In genomic region chr4:155651553-155652269, GRCm38 (mm10) we compare ENCODE assay signal across 10 mouse cellular contexts. TPM values are rescaled to one million over a fixed set of nuclear protein-coding genes. Genes with fewer than 3 reads are reported as not detected.
DNase-seq lines count a peak whose midpoint lies in the region; ATAC-seq and TF ChIP-seq lines count a peak whose summit lies in the region.
"Had no signal": no experiment of that assay in that cellular context is flagged by ENCODE, and none has a peak within 500 bp of the region (broad histone marks: within the 10 kb centered on the region; RNA-seq: fewer than 3 reads in every experiment).

No protein-coding gene starts in this region.

- no peak for ATAC-seq in liver, embryonic 11.5 days (replicated peaks; ENCODE audit: low FRiP score)
- ATAC-seq in liver, postnatal 0 days, result no peak
- peak; percentile 85 for ATAC-seq in stomach, postnatal 0 days (ENCODE audit: low FRiP score, low TSS enrichment)
- no peak for ATAC-seq in forebrain, postnatal 0 days

- no peak overlapping the region for H3K9ac ChIP-seq in liver, embryonic 11.5 days (ENCODE audit: low read depth, low read length)
- no peak overlapping the region for H3K9ac ChIP-seq in liver, postnatal 0 days (replicated peaks)
- H3K9ac ChIP-seq in stomach, postnatal 0 days (ENCODE audit: low read length), result 0 out of 2 replicates have a peak overlapping the region, but pooled peaks have one; percentile 23
- H3K9ac ChIP-seq in forebrain, postnatal 0 days, result no peak overlapping the region

- H3K4me2 ChIP-seq in liver, embryonic 11.5 days, result peak overlapping the region; percentile 80
- no peak overlapping the region for H3K4me2 ChIP-seq in liver, postnatal 0 days (ENCODE audit: low read depth, low read length)
- peak overlapping the region; percentile 82 for H3K4me2 ChIP-seq in stomach, postnatal 0 days (replicated peaks; ENCODE audit: low read depth)
- no peak overlapping the region for H3K4me2 ChIP-seq in forebrain, postnatal 0 days (ENCODE audit: low read depth)

- TF ChIP-seq EP300 in liver, postnatal 0 days (IDR thresholded peaks at IDR 0.05; ENCODE audit: low read depth), result no peak
- no peak for TF ChIP-seq EP300 in stomach, postnatal 0 days (optimal IDR thresholded peaks at IDR 0.05)

- H3K27me3 ChIP-seq in liver, embryonic 11.5 days (replicated peaks; ENCODE audit: control insufficient read depth, insufficient read depth, low read length), result peaks cover 47% of the 10 kb centered on the region
- H3K27me3 ChIP-seq in liver, postnatal 0 days (ENCODE audit: insufficient read depth, low read length), result peaks cover 45% of the 10 kb centered on the region
- no peaks in the 10 kb centered on the region for H3K27me3 ChIP-seq in stomach, postnatal 0 days (ENCODE audit: control insufficient read depth, insufficient read depth, low read length)
- H3K27me3 ChIP-seq in forebrain, postnatal 0 days (ENCODE audit: insufficient read depth, low read length), result peaks cover 37% of the 10 kb centered on the region

- DNase-seq in liver, embryonic 11.5 days (ENCODE audit: low spot score), result no peak
- no peak for DNase-seq in liver, postnatal 0 days
- peak; percentile 58 to 74 for DNase-seq in heart, adult 18-20 months
- DNase-seq in kidney, postnatal 4 days, result peak; percentile 72 to 87
- DNase-seq in stomach, postnatal 0 days (ENCODE audit: low spot score), result peak; percentile 90
- DNase-seq in B cell, adult 2 months, result no peak
- DNase-seq in forebrain, postnatal 0 days, result no peak
- DNase-seq in thymus, postnatal 36 days, result no peak
- DNase-seq: layer of hippocampus, adult 9-11 months had no signal

- WGBS in liver, embryonic 11.5 days, result 51% methylated on average over 15 of the region's 15 CpGs
- 63% methylated on average over 15 of the region's 15 CpGs for WGBS in liver, postnatal 0 days (ENCODE audit: insufficient replicate concordance)
- 49% methylated on average over 15 of the region's 15 CpGs for WGBS in stomach, postnatal 0 days
- 69% methylated on average over 15 of the region's 15 CpGs for WGBS in forebrain, postnatal 0 days

- H3K4me3 ChIP-seq in liver, embryonic 11.5 days (ENCODE audit: low read depth, low read length), result peak overlapping the region; percentile 48; the same call in 1 of the 2 replicates
- no peak overlapping the region for H3K4me3 ChIP-seq in liver, postnatal 0 days (ENCODE audit: low read depth, low read length)
- peak overlapping the region; percentile 50; the same call in 1 of the 2 replicates for H3K4me3 ChIP-seq in stomach, postnatal 0 days (ENCODE audit: low read depth, low read length)
- H3K4me3 ChIP-seq in forebrain, postnatal 0 days (ENCODE audit: low read depth, low read length), result no peak overlapping the region

- TF ChIP-seq CTCF in liver, postnatal 0 days (IDR thresholded peaks at IDR 0.05; ENCODE audit: low read depth), result no peak
- no peak for TF ChIP-seq CTCF in stomach, postnatal 0 days (IDR thresholded peaks at IDR 0.05; ENCODE audit: low read depth)
- no peak for TF ChIP-seq CTCF in forebrain, postnatal 0 days (IDR thresholded peaks at IDR 0.05; ENCODE audit: low read depth)

- H3K36me3 ChIP-seq in liver, embryonic 11.5 days (ENCODE audit: control insufficient read depth, insufficient read depth, low read length), result peaks cover 35% of the 10 kb centered on the region
- H3K36me3 ChIP-seq in liver, postnatal 0 days (replicated peaks; ENCODE audit: insufficient read depth, low read length), result peaks cover 37% of the 10 kb centered on the region
- H3K36me3 ChIP-seq in stomach, postnatal 0 days (ENCODE audit: control insufficient read depth, insufficient read depth, low read length), result peaks cover 24% of the 10 kb centered on the region; the same call in 1 of the 2 replicates
- peaks cover 72% of the 10 kb centered on the region for H3K36me3 ChIP-seq in forebrain, postnatal 0 days (ENCODE audit: insufficient read depth)

- no peaks in the 10 kb centered on the region for H3K9me3 ChIP-seq in liver, embryonic 11.5 days (ENCODE audit: control insufficient read depth, low read length)
- H3K9me3 ChIP-seq in liver, postnatal 0 days (ENCODE audit: low read length), result no peaks in the 10 kb centered on the region
- H3K9me3 ChIP-seq in stomach, postnatal 0 days (ENCODE audit: control insufficient read depth, low read length), result no peaks in the 10 kb centered on the region
- H3K9me3 ChIP-seq in forebrain, postnatal 0 days (ENCODE audit: low read length), result no peaks in the 10 kb centered on the region

- 0 out of 2 replicates have a peak overlapping the region, but pooled peaks have one; percentile 34 for H3K27ac ChIP-seq in liver, embryonic 11.5 days (ENCODE audit: low read depth, low read length)
- H3K27ac ChIP-seq in liver, postnatal 0 days (ENCODE audit: low read depth), result no peak overlapping the region; the same call in 1 of the 2 replicates
- H3K27ac ChIP-seq in stomach, postnatal 0 days (replicated peaks), result peak overlapping the region; percentile 89
- H3K27ac ChIP-seq in forebrain, postnatal 0 days (ENCODE audit: low read depth, low read length), result no peak overlapping the region

- peaks cover 29% of the 10 kb centered on the region for H3K4me1 ChIP-seq in liver, embryonic 11.5 days (replicated peaks; ENCODE audit: control insufficient read depth, insufficient read depth, low read length)
- peaks cover 19% of the 10 kb centered on the region for H3K4me1 ChIP-seq in liver, postnatal 0 days (ENCODE audit: insufficient read depth)
- peaks cover 11% of the 10 kb centered on the region for H3K4me1 ChIP-seq in stomach, postnatal 0 days (replicated peaks; ENCODE audit: control insufficient read depth, insufficient read depth)
- peaks cover 11% of the 10 kb centered on the region for H3K4me1 ChIP-seq in forebrain, postnatal 0 days (ENCODE audit: insufficient read depth)

RNA-seq across cellular contexts. Expression of gene Mmp23, which starts 1.5 kb away (rescaled TPM):
- polyA plus RNA-seq in liver, embryonic 11.5 days (2014; fragmentation: Nextera tagmentation; extraction: Ambion mirVana), result 13.6 and 13.7 TPM in 2 replicates
- polyA plus RNA-seq in liver, postnatal 0 days (2015; fragmentation: Nextera tagmentation; extraction: Ambion mirVana), result 5.9 and 6.8 TPM in 2 replicates
- total RNA-seq in heart, adult 18-20 months (2021), result 1 to 10 TPM; 7.0 to 7.2 TPM
- 87.9 and 89.3 TPM in 2 replicates for polyA plus RNA-seq in stomach, postnatal 0 days (2015; fragmentation: Nextera tagmentation; extraction: Ambion mirVana)
- total RNA-seq in forebrain, postnatal 0 days (2014; rRNA removed), result 6.0 TPM in 2 replicates
- 2.5 and 2.9 TPM in 2 replicates for polyA plus RNA-seq in forebrain, postnatal 0 days (2015; fragmentation: Nextera tagmentation; extraction: Ambion mirVana)

RNA-seq across cellular contexts. Expression of gene Gm10563, which starts 6.5 kb away (rescaled TPM):
- polyA plus RNA-seq in liver, embryonic 11.5 days (2014; fragmentation: Nextera tagmentation; extraction: Ambion mirVana), result not detected in 2 replicates
- polyA plus RNA-seq in liver, postnatal 0 days (2015; fragmentation: Nextera tagmentation; extraction: Ambion mirVana), result not detected in 2 replicates
- total RNA-seq in heart, adult 18-20 months (2021), result not detected
- polyA plus RNA-seq in stomach, postnatal 0 days (2015; fragmentation: Nextera tagmentation; extraction: Ambion mirVana), result not detected in 2 replicates
- not detected in 2 replicates for total RNA-seq in forebrain, postnatal 0 days (2014; rRNA removed)
- polyA plus RNA-seq in forebrain, postnatal 0 days (2015; fragmentation: Nextera tagmentation; extraction: Ambion mirVana), result not detected in 2 replicates
- polyA plus RNA-seq: embryonic facial prominence, embryonic 11.5 days had no signal

RNA-seq across cellular contexts. Expression of gene Mib2, which starts 17.3 kb away (rescaled TPM):
- polyA plus RNA-seq in liver, embryonic 11.5 days (2014; fragmentation: Nextera tagmentation; extraction: Ambion mirVana), result 10.4 and 12.2 TPM in 2 replicates
- polyA plus RNA-seq in liver, postnatal 0 days (2015; fragmentation: Nextera tagmentation; extraction: Ambion mirVana), result 3.4 and 4.3 TPM in 2 replicates
- 10 to 100 TPM; 24.1 to 24.7 TPM for total RNA-seq in heart, adult 18-20 months (2021)
- polyA plus RNA-seq in stomach, postnatal 0 days (2015; fragmentation: Nextera tagmentation; extraction: Ambion mirVana), result 10.5 and 11.0 TPM in 2 replicates
- total RNA-seq in forebrain, postnatal 0 days (2014; rRNA removed), result 98.0 and 116 TPM in 2 replicates
- polyA plus RNA-seq in forebrain, postnatal 0 days (2015; fragmentation: Nextera tagmentation; extraction: Ambion mirVana), result 42.9 and 46.5 TPM in 2 replicates

RNA-seq across cellular contexts. Expression of gene Cdk11b, which starts 27.1 kb away (rescaled TPM):
- polyA plus RNA-seq in liver, embryonic 11.5 days (2014; fragmentation: Nextera tagmentation; extraction: Ambion mirVana), result 57.9 and 64.9 TPM in 2 replicates
- 22.8 and 24.9 TPM in 2 replicates for polyA plus RNA-seq in liver, postnatal 0 days (2015; fragmentation: Nextera tagmentation; extraction: Ambion mirVana)
- 10 to 100 TPM; 26.4 to 26.7 TPM for total RNA-seq in heart, adult 18-20 months (2021)
- 39.5 and 46.9 TPM in 2 replicates for polyA plus RNA-seq in stomach, postnatal 0 days (2015; fragmentation: Nextera tagmentation; extraction: Ambion mirVana)
- 20.7 and 21.8 TPM in 2 replicates for total RNA-seq in forebrain, postnatal 0 days (2014; rRNA removed)
- 48.7 and 64.7 TPM in 2 replicates for polyA plus RNA-seq in forebrain, postnatal 0 days (2015; fragmentation: Nextera tagmentation; extraction: Ambion mirVana)

RNA-seq across cellular contexts. Expression of gene Fndc10, which starts 42.4 kb away (rescaled TPM):
- 0.86 and 1.4 TPM in 2 replicates for polyA plus RNA-seq in liver, embryonic 11.5 days (2014; fragmentation: Nextera tagmentation; extraction: Ambion mirVana)
- polyA plus RNA-seq in liver, postnatal 0 days (2015; fragmentation: Nextera tagmentation; extraction: Ambion mirVana), result 0.27 and 0.41 TPM in 2 replicates
- 1 to 10 TPM; 1.1 to 1.8 TPM for total RNA-seq in heart, adult 18-20 months (2021)
- polyA plus RNA-seq in stomach, postnatal 0 days (2015; fragmentation: Nextera tagmentation; extraction: Ambion mirVana), result 9.6 and 11.0 TPM in 2 replicates
- 31.9 and 33.5 TPM in 2 replicates for total RNA-seq in forebrain, postnatal 0 days (2014; rRNA removed)
- polyA plus RNA-seq in forebrain, postnatal 0 days (2015; fragmentation: Nextera tagmentation; extraction: Ambion mirVana), result 20.4 and 24.6 TPM in 2 replicates

Comparison
In these comparisons a context has a peak if more than half of its experiments do, and no peak if none do; other contexts are left out.
1. H3K27ac ChIP-seq: peak in liver, embryonic 11.5 days (single experiment) and stomach, postnatal 0 days (single experiment); none in liver, postnatal 0 days (single experiment) and forebrain, postnatal 0 days (single experiment).
2. H3K4me2 ChIP-seq: peak in liver, embryonic 11.5 days (single experiment) and stomach, postnatal 0 days (single experiment); none in liver, postnatal 0 days (single experiment) and forebrain, postnatal 0 days (single experiment).
3. H3K4me3 ChIP-seq: peak in liver, embryonic 11.5 days (single experiment) and stomach, postnatal 0 days (single experiment); none in liver, postnatal 0 days (single experiment) and forebrain, postnatal 0 days (single experiment).
4. DNase-seq: peak in heart, adult 18-20 months (2 of 2), kidney, postnatal 4 days (2 of 2) and stomach, postnatal 0 days (single experiment); none in liver, embryonic 11.5 days (single experiment), liver, postnatal 0 days (single experiment), B cell, adult 2 months (0 of 2), forebrain, postnatal 0 days (single experiment) and thymus, postnatal 36 days (0 of 2).